Mouse (Mus musculus) macrophage (primary cell): ENCODE results near the gene Cc2d2b. TPM values are rescaled to one million over a fixed set of nuclear protein-coding genes. Genes with fewer than 3 reads are reported as not detected.

Source experiments
- polyA plus RNA-seq: library from polyadenylated mRNA; stranded (reverse); fragments of 250-400 nt; gene quantifications from 3 replicates; pipeline ENCODE4 v1.2.4, GENCODE M21; 2018; ENCODE audit warnings: inconsistent platforms

Cc2d2b gene
- polyA plus RNA-seq, 1 experiment from 2014 or later: not detected

Other genes starting within 250 kb of the Cc2d2b start
- 0.19 to 0.77 TPM in 2 of 3 replicates, not detected in the other for gene Sorbs1, start 235.0 kb upstream of the Cc2d2b start, polyA plus RNA-seq
- 2.2 to 7.3 TPM (median 2.4 TPM) in 3 replicates for gene Aldh18a1, start 160.3 kb upstream of the Cc2d2b start, polyA plus RNA-seq
- 7.0 to 10.4 TPM (median 7.7 TPM) in 3 replicates for gene Tctn3, start 136.5 kb upstream of the Cc2d2b start, polyA plus RNA-seq
- 164 to 283 TPM (median 241 TPM) in 3 replicates for gene Entpd1, start 136.4 kb upstream of the Cc2d2b start, polyA plus RNA-seq
- gene Ccnj, start 82.5 kb downstream of the Cc2d2b start, polyA plus RNA-seq: 2.2 to 4.4 TPM (median 3.6 TPM) in 3 replicates
- gene Zfp518a, start 146.0 kb downstream of the Cc2d2b start, polyA plus RNA-seq: 10.6 to 12.6 TPM (median 10.7 TPM) in 3 replicates
- 96.2 to 234 TPM (median 144 TPM) in 3 replicates for gene Blnk, start 245.8 kb downstream of the Cc2d2b start, polyA plus RNA-seq